Mouse (Mus musculus): ENCODE data around the gene Slc25a12.

Slc25a12 gene

DNA sequence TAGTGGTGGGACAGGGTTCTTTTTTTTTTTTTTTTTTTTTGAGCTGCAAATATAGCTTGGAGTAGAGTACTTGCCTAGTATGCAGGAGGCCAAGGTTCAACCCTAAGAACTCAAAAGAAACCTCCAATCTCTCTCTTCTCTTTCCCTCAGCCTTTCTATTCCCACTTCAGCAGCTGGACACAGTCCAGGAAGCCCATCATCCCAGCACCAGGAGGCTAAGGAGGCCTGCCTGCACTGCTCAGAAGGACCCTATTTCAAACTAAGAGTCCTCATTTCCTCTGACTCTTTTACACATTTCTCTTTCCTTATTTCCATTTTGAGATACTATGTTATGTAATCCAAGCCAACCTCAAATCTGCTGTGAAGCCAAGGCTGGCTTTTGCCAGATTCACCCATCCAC lies 64.3 kb downstream of the Slc25a12 start:
- no peak for DNase-seq

DNA sequence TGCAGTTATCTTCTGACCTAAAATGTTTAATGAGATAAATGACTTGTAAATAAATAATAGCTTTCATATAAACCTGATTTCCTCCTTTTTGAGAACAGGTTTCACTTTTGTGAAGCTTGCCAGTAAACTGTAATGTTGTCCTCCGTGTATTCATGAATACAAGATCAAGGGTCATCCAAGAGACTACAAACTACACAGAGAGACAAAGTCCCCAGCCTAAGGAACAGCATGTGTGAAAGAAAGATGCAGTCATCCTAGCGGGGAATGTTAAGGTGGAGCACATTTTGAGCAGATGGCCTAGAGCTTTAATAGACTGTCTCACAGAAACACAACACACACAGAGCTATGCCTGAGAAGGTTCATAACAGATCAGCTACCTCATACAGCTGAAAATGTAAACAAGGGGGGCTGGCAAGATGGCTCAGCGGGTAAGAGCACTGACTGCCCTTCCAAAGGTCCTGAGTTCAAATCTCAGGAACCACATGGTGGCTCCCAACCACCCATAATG lies 65.3 kb downstream of the Slc25a12 start:
- DNase-seq, result no peak

GRCm38 (mm10) chr2:71298729-71299128 lies 68.8 kb downstream of the Slc25a12 start:
- DNase-seq, result no peak

DNA sequence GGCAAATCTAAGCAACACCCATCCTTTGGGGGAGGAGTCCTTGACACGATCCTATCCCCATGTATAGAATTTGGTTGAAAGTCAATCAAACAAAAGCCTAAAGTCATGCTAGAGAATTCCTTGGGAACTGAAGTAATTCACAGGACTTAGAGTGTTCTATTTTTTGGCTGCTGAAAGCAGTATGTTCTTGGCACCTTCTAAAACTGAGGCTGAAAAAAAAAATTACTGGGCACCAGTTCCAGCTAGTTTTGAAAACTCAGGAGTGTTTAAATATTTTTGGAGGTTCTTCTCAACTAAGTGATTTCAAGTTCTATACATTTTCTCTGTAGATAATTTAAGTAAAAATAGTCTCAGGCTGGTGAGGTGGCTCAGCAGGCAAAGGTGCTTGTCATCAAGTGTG lies 70.0 kb downstream of the Slc25a12 start:
- DNase-seq, result no peak

DNA sequence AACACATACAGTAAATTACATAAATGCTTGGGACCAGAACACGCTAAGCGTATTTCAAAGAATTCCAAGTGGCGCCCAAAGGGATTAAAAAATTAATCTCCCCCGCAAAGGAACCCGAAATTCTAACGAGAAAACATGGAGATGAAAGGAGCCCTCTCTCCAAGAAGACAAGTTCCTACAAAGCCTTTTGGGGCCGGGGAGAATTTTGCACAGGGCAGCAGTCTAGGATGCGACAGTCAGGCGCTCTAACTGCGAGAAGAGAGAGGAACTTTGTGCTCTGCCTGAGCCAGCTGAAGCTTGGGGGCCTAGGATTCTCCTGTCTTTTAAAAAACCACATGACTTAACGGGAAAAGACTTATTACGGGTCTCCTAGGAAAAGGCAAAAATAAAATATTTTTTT lies 71.7 kb downstream of the Slc25a12 start:
- no peak for DNase-seq

DNA sequence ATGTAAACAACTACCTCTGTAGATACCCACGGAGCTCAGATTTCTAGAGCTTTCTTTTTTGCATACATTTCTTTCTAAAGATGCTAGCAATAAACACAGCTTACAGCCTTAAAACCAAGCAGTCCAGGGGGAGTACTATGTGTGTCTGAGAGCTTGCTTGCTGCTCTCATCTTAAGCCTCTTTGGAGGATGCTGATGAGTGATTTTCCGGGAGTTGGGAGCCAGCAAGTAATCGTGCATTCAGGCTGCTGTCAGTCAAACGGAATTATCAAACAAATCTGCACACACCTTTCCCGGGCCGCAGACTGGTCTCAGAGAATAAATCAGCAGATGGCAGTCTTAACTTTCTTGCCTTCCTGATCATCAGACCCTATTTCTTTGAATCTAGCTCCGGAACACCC lies 73.1 kb downstream of the Slc25a12 start:
- no peak for DNase-seq

DNA sequence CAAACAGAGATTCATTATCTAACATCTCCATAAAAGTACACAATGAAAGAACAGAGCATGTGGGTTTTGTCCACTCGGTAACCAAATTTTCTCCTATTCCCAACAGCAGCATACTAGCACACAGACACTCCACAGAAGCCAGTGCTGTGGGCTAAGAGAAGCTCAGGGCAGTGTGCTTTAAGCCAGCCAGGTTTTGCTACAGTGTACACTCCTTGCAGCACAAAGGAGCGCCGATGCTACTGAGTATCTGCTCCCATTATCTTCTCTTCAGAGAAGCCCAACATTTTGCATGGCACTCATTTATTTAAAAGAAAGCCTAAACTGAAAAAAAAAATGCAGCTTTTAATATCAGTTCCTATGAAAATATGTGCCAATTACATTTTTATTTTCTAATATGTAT lies 73.6 kb downstream of the Slc25a12 start:
- DNase-seq, result no peak

DNA sequence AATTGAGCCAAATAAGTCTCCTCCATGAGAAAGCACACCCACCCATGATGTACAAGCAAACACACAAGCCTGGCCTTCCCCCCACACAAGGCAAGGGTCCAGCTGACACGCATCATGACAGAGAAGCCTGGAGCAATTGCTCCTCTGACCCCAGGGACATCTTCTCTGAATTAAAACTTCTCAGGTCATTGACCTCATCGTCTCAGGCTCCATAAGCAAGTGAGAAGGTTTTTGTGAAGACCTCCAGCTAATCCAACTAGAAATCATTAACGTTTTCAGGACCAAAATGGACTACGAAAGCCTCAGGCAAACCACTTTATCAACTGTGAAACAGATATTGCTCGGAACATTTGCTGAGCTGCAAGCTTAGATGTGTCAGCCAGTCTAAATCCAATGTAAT lies 76.0 kb downstream of the Slc25a12 start:
- DNase-seq, result no peak

GRCm38 (mm10) chr2:71290107-71290775 lies 77.3 kb downstream of the Slc25a12 start:
- no peak for DNase-seq

GRCm38 (mm10) chr2:71281981-71282380 lies 85.6 kb downstream of the Slc25a12 start:
- no peak for DNase-seq

GRCm38 (mm10) chr2:71278791-71279775 lies 88.5 kb downstream of the Slc25a12 start:
- DNase-seq, result no peak

DNA sequence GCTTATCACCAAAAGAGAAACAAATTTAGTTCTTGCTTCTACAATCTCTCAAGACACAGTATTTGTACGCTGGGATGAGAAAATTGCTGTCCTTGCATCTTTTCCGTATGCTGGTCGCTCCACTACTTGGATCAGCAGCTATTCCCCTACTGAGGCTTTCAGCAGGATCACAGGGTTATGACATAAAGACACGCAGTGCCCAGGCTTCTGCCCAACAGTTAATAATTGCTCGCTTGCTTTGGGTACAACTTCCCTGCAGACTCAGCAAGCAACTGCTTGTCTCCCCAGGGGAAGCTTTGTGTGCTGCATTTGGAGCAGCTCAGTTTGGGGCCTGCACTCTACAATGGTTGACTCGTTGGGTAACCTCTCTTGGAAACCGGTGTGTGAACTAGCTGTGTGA lies 91.8 kb downstream of the Slc25a12 start:
- DNase-seq, result no peak

GRCm38 (mm10) chr2:71273955-71274679 lies 93.4 kb downstream of the Slc25a12 start:
- DNase-seq, result peak; percentile 36 to 42

- DNase-seq, result no peak
Measured at GRCm38 (mm10) chr2:71270085-71270484, 97.5 kb downstream of the Slc25a12 start.

GRCm38 (mm10) chr2:71269332-71269731 lies 98.2 kb downstream of the Slc25a12 start:
- DNase-seq, result no peak

DNA sequence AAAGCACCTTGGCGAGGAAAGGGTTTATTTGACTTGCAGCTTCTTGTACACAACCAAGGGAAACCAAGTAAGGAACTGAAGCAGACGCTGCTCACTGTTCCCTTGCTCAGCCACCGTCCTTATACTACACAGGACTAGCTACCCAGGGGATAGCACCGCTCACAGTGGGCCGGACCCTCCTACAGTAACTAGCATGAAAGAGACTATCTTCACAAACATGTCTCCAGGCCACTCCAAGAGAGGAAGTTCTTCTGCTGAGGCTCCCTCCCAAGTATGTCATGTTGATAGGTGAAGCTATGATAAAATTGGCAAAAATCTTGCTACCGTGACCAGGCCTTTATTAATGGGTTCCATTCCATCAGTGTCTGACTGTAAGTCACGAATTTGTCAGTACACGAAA lies 98.9 kb downstream of the Slc25a12 start:
- no peak for DNase-seq

DNA sequence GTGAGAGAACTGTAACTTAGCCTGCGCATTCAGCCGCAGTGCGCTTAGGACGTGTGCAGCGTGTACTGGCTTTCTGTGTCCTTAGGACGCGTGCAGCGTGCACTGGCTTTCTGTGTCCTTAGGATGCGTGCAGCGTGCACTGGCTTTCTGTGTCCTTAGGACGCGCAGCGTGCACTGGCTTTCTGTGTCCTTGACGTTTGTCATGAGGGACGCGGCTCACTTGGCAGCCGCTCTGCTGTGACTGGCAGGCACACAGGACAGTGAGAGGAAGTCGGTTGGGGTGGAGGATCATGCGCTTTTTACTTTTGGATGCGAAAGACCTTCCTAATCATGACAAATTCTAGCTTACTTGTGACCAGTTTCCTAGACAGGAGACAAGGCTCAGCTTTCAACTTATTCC lies 103.0 kb downstream of the Slc25a12 start:
- no peak for DNase-seq

- DNase-seq, result no peak
Measured at GRCm38 (mm10) chr2:71256581-71256980, 111.0 kb downstream of the Slc25a12 start.

DNA sequence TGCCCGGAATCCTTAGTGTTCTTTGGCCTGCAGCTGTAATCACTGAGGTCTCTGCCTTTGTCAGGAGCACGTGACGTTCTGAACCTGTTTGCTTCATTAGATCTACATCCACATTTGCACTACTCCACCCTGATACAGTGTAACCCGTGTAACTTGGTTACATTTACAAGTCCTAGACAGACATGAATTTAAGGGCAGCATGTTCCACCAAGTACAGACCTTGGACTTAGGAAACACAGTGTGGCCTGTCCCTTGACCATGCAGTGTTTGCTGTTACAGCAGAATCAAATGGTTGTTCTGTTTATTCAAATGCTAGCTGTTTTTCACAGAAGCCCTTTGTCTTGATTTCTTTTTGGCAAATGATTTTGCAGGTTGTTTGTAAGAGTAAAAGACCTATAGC lies 112.7 kb downstream of the Slc25a12 start:
- no peak for DNase-seq

DNA sequence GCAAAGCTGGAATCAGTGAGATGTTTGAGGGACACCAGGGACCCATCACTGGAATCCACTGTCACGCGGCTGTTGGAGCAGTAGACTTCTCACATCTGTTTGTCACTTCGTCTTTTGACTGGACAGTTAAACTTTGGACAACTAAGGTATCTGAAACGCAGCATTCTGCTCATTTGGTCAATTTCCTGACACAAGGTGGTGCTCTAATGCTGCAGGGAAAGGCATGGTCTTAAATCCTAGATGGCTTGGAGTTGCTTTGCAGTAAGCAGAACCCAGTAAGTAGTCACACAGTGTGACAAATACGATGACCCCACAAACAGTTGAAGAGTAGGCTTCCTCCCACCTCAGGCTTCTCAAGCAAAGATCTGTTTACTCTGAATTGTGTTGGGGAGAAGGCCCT lies 116.7 kb downstream of the Slc25a12 start:
- DNase-seq, result no peak

DNA sequence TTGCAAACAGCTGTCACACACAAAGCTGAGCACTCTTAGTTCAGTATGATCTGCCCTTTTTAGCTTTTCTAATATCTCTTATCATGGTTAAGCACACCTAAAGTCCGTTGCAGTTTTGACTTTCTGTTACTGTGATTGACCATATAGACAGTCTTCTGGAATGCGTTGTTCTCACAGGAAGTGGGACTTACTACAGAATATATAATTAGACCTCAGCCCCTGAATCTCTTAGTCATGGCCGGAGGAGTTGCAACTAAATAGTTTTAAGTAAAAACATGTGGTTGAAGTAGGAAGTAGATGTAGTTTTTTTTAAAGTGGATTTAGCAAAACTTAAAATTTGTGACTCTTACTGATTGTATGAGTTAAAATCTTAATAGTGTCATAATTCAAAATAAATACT lies 119.5 kb downstream of the Slc25a12 start:
- DNase-seq, result no peak

GRCm38 (mm10) chr2:71246096-71246495 lies 121.5 kb downstream of the Slc25a12 start:
- DNase-seq, result no peak

- no peak for DNase-seq
Measured at GRCm38 (mm10) chr2:71245416-71245815, 122.1 kb downstream of the Slc25a12 start.

Data from lung, adult 18-20 months (tissue).